Mouse (Mus musculus): Measurements from ENCODE around the gene Tbc1d10b. TPM values are rescaled to one million over a fixed set of nuclear protein-coding genes. Genes with fewer than 3 reads are reported as not detected.

Gene Tbc1d10b
- total and polyA plus RNA-seq, 3 experiments, result 18.2 to 28.0 (median 25.6) TPM

DNA sequence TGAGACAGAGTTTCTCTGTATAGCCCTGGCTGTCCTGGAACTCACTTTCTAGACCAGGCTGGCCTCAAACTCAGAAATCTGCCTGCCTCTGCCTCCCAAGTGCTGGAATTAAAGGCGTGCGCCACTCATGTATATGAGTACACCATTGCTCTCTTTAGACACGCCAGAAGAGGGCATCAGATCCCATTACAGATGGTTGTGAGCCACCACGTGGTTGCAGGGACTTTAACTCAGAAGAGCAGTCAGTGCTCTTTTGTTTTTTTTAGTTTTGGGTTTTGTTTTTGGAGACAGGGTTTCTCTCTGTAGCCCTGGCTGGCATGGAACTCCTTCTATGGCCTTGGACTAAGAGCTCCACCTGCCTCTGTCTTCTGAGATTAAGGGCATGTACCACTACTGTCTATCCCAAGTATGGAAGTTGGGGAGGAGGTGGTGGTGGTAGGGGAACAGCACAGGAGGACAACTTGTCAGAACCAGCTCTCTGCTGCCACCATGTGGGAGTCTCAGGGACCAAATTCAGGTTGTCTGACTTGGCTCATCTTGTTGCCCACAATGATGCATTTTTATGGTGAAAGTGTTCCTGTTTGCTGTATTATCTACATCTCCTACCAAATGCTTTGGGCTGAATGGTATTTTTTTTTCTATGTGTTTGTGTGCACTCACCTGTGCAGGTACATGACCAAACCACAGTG, 20.5 kb upstream of the Tbc1d10b start (continued):
- peak; percentile 13; the same call in 1 of the 2 replicates for TF ChIP-seq ZC3H11A (IDR thresholded peaks at IDR 0.05; ENCODE audit: low read depth, low read length)
- no peak for TF ChIP-seq ELF1 (IDR thresholded peaks at IDR 0.05; ENCODE audit: low read depth, low read length)
- no peak for TF ChIP-seq RCOR1 (conservative IDR thresholded peaks at IDR 0.05; ENCODE audit: low read depth, low read length)
- TF ChIP-seq MAX (IDR thresholded peaks at IDR 0.05; ENCODE audit: low read length), result peak; percentile 82
- peak; percentile 83 for TF ChIP-seq RAD21 (IDR thresholded peaks at IDR 0.05; ENCODE audit: low read depth, low read length)
- TF ChIP-seq MEF2A (IDR thresholded peaks at IDR 0.05; ENCODE audit: borderline replicate concordance, low read depth, low read length), result peak; percentile 52; the same call in 1 of the 2 replicates
- TF ChIP-seq HCFC1 (IDR thresholded peaks at IDR 0.05; ENCODE audit: low read depth, low read length), result no peak
- TF ChIP-seq PAX5 (IDR thresholded peaks at IDR 0.05; ENCODE audit: low read length), result no peak
- TF ChIP-seq IRF4 (IDR thresholded peaks at IDR 0.05; ENCODE audit: low read depth, low read length), result 0 out of 2 replicates have a peak, but pooled peaks have one; percentile 8

DNA sequence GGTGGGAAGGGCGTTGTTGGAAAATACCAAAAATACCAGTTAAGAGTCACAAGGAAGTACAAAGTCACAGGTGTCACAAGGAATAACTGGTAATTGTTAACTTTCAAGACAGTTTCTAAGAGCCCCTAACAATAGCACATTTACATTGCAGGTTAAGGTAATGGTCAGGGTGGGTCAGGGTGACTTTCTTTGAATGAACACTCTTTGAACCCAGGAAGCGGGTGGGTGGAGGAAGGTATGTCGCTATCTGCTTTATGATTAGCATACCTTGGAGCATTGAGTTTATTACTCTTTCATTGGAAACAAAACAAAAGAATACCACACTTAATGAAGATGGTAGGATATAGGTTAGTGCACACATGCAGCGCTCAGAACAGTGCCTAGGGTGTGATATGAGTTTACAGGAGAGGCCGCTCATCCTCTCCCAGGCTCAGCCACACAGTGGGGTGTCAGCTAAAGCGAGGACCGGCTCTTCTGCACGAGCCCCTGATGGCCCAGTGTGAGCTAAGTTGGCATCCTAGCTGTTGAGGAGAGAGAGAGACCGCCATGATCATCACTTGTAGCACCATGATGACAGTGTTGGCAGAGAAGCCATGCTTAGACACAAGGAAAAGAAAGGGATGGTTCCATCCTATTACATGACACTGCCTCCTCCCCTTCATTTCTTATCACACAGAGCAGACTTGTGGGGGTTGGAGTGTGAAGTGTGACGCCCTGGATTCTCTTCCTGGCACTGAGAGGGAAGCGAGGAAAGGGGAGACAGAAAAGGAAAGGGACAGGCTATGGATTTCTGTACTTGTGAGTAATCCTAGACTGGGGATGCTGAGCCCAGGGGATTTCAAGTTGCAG, 17.1 kb upstream of the Tbc1d10b start:
- Histone ChIP-seq H3K4me1 (ENCODE audit: control insufficient read depth in 1 of 2, insufficient read depth in 2 of 2) (peaks cover under 1 to 39% of the 10 kb centered on the region in 2 experiments; a peak in 3 of 4 replicates), H3K79me2 (replicated peaks; ENCODE audit: control insufficient read depth, extremely low read depth, insufficient read depth, poor library complexity, severe bottlenecking) (no peaks in the 10 kb centered on the region), H3K27me3 (replicated peaks) (no peaks in the 10 kb centered on the region), H3K36me3 (replicated peaks in 1 of 2; ENCODE audit: control insufficient read depth in 1 of 2, insufficient read depth in 1 of 2, low read length in 1 of 2) (peaks cover 0 to 14% of the 10 kb centered on the region in 2 experiments), H3K9me3 (replicated peaks; ENCODE audit: low read length) (peaks cover 4% of the 10 kb centered on the region), H3K9ac (ENCODE audit: insufficient read depth, low read depth) (no peak overlapping the region), H3K4me3 (replicated peaks in 1 of 3; ENCODE audit: low read depth in 2 of 3, low read length in 2 of 3, poor library complexity in 1 of 3) (no peak overlapping the region), H3K27ac (ENCODE audit: insufficient read depth, low read depth) (no peak overlapping the region), H3K4me2 (ENCODE audit: insufficient read depth, low read depth, poor library complexity, severe bottlenecking) (no peak overlapping the region)
- dilution Hi-C loops (cut with MboI; ENCODE audit: extremely low pct_ligation_motif_present, extremely low pct_unique_long_range_greater_than_20kb, low sequenced_read_pairs), result no loop called here
- DNase-seq (ENCODE audit: extremely low read depth), result no peak
- TF ChIP-seq UBTF (IDR thresholded peaks at IDR 0.05; ENCODE audit: low read depth, low read length) (no peak), USF1 (IDR thresholded peaks at IDR 0.05; ENCODE audit: low read depth, low read length) (no peak), PAX5 (IDR thresholded peaks at IDR 0.05; ENCODE audit: low read length) (no peak), MAX (IDR thresholded peaks at IDR 0.05; ENCODE audit: low read length) (no peak), MAFK (IDR thresholded peaks at IDR 0.05; ENCODE audit: insufficient replicate concordance, low read length) (no peak), RAD21 (IDR thresholded peaks at IDR 0.05; ENCODE audit: low read depth, low read length) (no peak), KAT2A (IDR thresholded peaks at IDR 0.05; ENCODE audit: insufficient replicate concordance, low read length) (no peak), NRF1 (IDR thresholded peaks at IDR 0.05; ENCODE audit: low read depth, low read length) (no peak), TBP (conservative IDR thresholded peaks at IDR 0.05; ENCODE audit: low read depth, low read length) (no peak), RCOR1 (conservative IDR thresholded peaks at IDR 0.05; ENCODE audit: low read depth, low read length) (no peak), ZNF384 (IDR thresholded peaks at IDR 0.05; ENCODE audit: low read depth, low read length) (no peak), ELF1 (IDR thresholded peaks at IDR 0.05; ENCODE audit: low read depth, low read length) (no peak), EP300 (IDR thresholded peaks at IDR 0.05; ENCODE audit: low read length) (no peak), POLR2A (IDR thresholded peaks at IDR 0.05; ENCODE audit: low read depth, low read length) (no peak), JUN (IDR thresholded peaks at IDR 0.05; ENCODE audit: insufficient read depth, low read depth, low read length) (no peak), E2F4 (IDR thresholded peaks at IDR 0.05; ENCODE audit: insufficient replicate concordance, low read depth, low read length) (no peak), ETS1 (conservative IDR thresholded peaks at IDR 0.05; ENCODE audit: low read depth, low read length) (no peak), SMC3 (IDR thresholded peaks at IDR 0.05; ENCODE audit: low read depth, low read length) (no peak), MYC (IDR thresholded peaks at IDR 0.05; ENCODE audit: low read depth, low read length) (no peak)
- in situ Hi-C loops (cut with MboI; ENCODE audit: low pct_ligation_motif_present, low pct_unique_long_range_greater_than_20kb, low sequenced_read_pairs), result no loop called here
